Mouse (Mus musculus) testis, adult 2 months (tissue): ENCODE results near the gene Ppp1r15a. TPM values are rescaled to one million over a fixed set of nuclear protein-coding genes. Genes with fewer than 3 reads are reported as not detected.

ENCODE experiments used
- H3K27ac ChIP-seq: fragments of 200-500 bp; 2 replicates; pipeline ENCODE4 v1.5.1; 2012; ENCODE audit warnings: low read depth, low read length; ENCODE audit not compliant: control insufficient read depth, insufficient read depth
- H3K27me3 ChIP-seq: fragments of 200-500 bp; 2 replicates; pipeline ENCODE4 v1.6.1; 2012; ENCODE audit warnings: mild to moderate bottlenecking, low read length, moderate library complexity; ENCODE audit not compliant: control insufficient read depth, insufficient read depth
- H3K36me3 ChIP-seq: fragments of 200-500 bp; 2 replicates; pipeline ENCODE4 v1.6.1; 2012; ENCODE audit warnings: mild to moderate bottlenecking, low read length; ENCODE audit not compliant: control insufficient read depth, insufficient read depth
- H3K4me1 ChIP-seq: fragments of 200-500 bp; 2 replicates; pipeline ENCODE4 v1.6.1; 2012; ENCODE audit warnings: low read length; ENCODE audit not compliant: control insufficient read depth, insufficient read depth
- H3K4me3 ChIP-seq: fragments of 200-500 bp; 2 replicates; pipeline ENCODE4 v1.5.1; 2012; ENCODE audit warnings: low read depth, mild to moderate bottlenecking, low read length, moderate library complexity, mixed read lengths; ENCODE audit not compliant: control insufficient read depth
- CTCF ChIP-seq: fragments of 200-500 bp; IDR thresholded peaks from 2 replicates; pipeline ENCODE4 v1.5.1; 2012; ENCODE audit warnings: low read depth, mild to moderate bottlenecking, inconsistent platforms, low read length, moderate library complexity; ENCODE audit not compliant: control insufficient read depth, insufficient read depth, insufficient replicate concordance
- POLR2A ChIP-seq: fragments of 200-500 bp; IDR thresholded peaks from 2 replicates; pipeline ENCODE4 v1.6.1; 2012; ENCODE audit warnings: low read depth, mild to moderate bottlenecking, inconsistent platforms, low read length, moderate library complexity; ENCODE audit not compliant: control insufficient read depth
- polyA plus RNA-seq: library from polyadenylated mRNA; depleted of rRNA; stranded (reverse); fragments of >200 nt; gene quantifications from 2 replicates; pipeline ENCODE4 v1.2.3, GENCODE M21; 2012

Gene Ppp1r15a
- polyA plus RNA-seq, 1 experiment, result 5.9 TPM

DNA sequence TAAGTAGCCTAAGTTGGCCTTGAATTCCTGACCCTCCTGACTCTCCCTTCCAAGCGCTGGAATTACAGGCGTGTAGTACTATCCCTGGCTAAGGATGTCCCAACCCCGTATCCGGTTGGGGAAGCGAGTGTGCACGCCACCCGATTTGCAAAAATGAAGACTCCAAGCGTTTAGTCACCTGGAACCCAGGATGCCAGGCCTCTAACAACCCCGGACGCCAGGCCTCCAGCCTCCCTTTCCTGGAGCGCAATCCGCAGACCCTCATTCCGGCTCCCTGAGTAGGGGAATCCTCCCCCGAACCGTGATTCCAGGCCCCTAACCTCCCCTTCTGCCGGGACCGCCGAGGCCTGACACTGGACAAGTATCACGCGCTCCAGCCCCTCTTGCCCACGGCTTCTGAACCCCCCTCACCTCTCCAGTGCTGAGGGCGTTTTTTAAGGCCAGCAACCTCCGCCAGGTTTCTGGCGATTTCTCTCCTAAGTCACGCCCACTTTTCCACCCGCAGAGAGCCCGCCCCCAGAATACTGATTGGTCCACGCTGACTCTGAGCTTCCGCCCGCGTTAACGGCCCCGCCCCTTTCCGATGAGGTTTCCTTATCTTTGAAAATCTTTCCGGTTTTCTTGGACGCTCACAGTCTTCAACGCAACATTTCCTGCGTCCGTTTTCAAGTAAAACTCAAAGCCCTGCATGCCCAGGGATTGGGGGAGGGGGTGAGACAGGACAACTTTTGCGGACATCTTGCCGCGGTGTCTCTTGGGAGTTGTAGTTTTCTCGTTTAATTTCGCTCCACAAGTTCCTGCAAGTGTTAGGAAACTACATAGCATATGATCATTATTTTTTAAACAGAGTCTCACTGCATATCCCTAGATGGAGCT lies 15.9 kb downstream of the Ppp1r15a start, which contains the start of gene Nucb1:
Gene Nucb1 (minus strand): TSS at position 495 of the 876 bp plus-strand sequence.
- Histone ChIP-seq H3K27ac (peak within 1 kb of the TSS; percentile 97), H3K36me3 (no peaks in the 10 kb centered on the region), H3K4me1 (peaks cover 14% of the 10 kb centered on the region), H3K27me3 (no peaks in the 10 kb centered on the region), H3K4me3 (peak within 1 kb of the TSS; percentile 98)
- TF ChIP-seq POLR2A (no peak), CTCF (no peak)

GRCm38 (mm10) chr7:45509181-45509882 lies 16.7 kb downstream of the Ppp1r15a start:
- Histone ChIP-seq H3K27me3 (no peaks in the 10 kb centered on the region), H3K36me3 (no peaks in the 10 kb centered on the region), H3K4me3 (peak overlapping the region; percentile 98), H3K27ac (peak overlapping the region; percentile 47), H3K4me1 (peaks cover 14% of the 10 kb centered on the region)
- TF ChIP-seq CTCF (no peak), POLR2A (no peak)

DNA sequence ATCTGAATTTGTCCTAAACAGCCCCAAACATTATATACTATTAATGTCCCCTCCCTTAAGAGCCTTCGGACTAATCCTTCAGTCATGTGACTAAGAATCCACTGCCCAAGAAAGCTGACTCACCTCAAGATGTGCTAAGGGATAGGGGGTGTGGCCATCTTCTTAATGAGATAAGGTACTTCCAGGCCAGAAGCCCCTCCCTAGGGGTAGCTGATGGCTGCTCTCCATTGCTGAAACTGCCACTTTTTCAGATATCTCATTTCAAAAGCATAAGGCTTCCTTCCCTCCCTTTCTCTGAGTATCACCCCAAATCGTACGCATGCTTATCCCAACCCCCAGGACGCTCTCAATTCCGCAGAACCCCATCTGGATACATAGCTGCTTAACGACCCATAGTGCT lies 17.5 kb downstream of the Ppp1r15a start:
- no peak overlapping the region for H3K27ac ChIP-seq
- H3K36me3 ChIP-seq, result no peaks in the 10 kb centered on the region
- no peaks in the 10 kb centered on the region for H3K27me3 ChIP-seq
- no peak overlapping the region for H3K4me3 ChIP-seq
- H3K4me1 ChIP-seq, result peaks cover 14% of the 10 kb centered on the region
- TF ChIP-seq POLR2A (no peak), CTCF (no peak)

DNA sequence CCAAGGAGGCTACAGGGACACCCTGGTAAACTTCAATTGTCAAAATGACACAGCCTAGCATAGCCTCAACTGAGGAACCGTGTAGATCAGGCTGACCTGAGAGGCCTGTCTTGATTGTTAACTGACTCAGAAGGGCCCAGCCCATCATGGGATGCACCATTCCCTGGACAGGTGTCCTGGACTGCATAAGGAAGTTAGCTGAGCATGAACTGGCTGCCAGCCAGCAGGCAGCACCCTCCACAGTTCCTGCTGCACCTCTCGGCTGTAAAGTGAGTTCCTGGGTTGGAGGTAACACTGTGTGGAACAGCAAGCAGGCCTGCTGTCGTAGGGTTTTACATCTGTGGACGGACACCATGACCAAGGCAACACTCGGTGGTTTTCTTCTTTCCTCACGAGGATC lies 18.5 kb downstream of the Ppp1r15a start:
- Histone ChIP-seq H3K27ac (no peak overlapping the region), H3K27me3 (no peaks in the 10 kb centered on the region), H3K4me3 (no peak overlapping the region), H3K36me3 (no peaks in the 10 kb centered on the region), H3K4me1 (peaks cover 14% of the 10 kb centered on the region)
- TF ChIP-seq POLR2A, result no peak

GRCm38 (mm10) chr7:45498427-45498826 lies 27.6 kb downstream of the Ppp1r15a start:
- H3K36me3 ChIP-seq, result no peaks in the 10 kb centered on the region
- no peaks in the 10 kb centered on the region for H3K4me1 ChIP-seq
- no peaks in the 10 kb centered on the region for H3K27me3 ChIP-seq
- TF ChIP-seq POLR2A (no peak), CTCF (no peak)
- no peak overlapping the region for H3K27ac ChIP-seq
- H3K4me3 ChIP-seq, result no peak overlapping the region

DNA sequence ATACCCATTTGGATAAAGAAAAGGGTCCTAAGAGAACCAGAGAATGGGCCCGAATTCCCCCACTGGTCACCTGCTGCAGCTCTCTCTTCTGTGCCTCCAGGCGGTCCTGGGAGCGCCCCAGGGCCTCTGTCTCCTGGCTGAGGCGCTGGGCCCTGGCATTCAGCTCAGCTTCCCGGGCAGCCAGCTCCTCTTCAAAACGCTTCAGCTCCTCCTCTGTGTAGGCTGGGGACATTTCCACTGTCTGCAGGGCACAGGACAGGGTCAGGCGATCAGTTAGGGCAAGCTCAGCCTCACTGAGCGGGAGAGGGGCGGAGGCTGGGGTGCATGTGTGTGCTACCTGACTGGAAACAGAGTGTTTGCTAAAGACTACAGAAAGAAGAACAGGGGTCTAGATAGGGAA lies 31.5 kb downstream of the Ppp1r15a start:
- no peak overlapping the region for H3K4me3 ChIP-seq
- H3K36me3 ChIP-seq, result no peaks in the 10 kb centered on the region
- TF ChIP-seq CTCF (no peak), POLR2A (no peak)
- H3K27ac ChIP-seq, result no peak overlapping the region
- H3K4me1 ChIP-seq, result no peaks in the 10 kb centered on the region
- no peaks in the 10 kb centered on the region for H3K27me3 ChIP-seq

GRCm38 (mm10) chr7:45492951-45493350 lies 33.1 kb downstream of the Ppp1r15a start:
- Histone ChIP-seq H3K36me3 (no peaks in the 10 kb centered on the region), H3K27ac (no peak overlapping the region), H3K4me3 (no peak overlapping the region), H3K4me1 (peaks cover 2% of the 10 kb centered on the region), H3K27me3 (no peaks in the 10 kb centered on the region)
- TF ChIP-seq POLR2A, result no peak
- TF ChIP-seq CTCF, result no peak
